Mouse (Mus musculus): Measurements from ENCODE around the gene Plekha5. TPM values are rescaled to one million over a fixed set of nuclear protein-coding genes. Genes with fewer than 3 reads are reported as not detected.

The Plekha5 gene
- polyA plus RNA-seq (2015; fragmentation: Nextera tagmentation; extraction: Ambion mirVana) = 48.4 and 50.1 TPM in 2 replicates

DNA sequence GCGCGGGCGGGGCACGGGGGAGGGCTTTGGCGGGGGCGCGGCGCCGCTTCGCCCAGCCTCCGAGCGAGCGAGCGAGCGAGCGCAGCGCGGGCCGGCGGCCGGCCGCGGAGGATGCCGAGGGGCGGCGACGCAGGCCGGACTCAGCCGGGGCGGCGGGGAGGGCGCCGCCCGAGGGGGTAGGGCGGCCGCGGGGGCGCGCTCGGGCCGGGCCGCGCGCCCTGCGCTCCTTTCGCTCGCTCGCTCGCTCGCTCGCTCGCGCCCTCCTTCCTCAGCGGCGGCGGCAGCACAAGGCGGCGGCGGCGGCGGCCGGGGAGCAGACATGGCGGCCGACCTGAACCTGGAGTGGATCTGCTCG is at the start of gene Plekha5:
Gene Plekha5 (plus strand): TSS at position 209 of the 355 bp plus-strand sequence.
- Histone ChIP-seq H3K4me2 (peak within 1 kb of the TSS; percentile 79), H3K27ac (peak within 1 kb of the TSS; percentile 93), H3K9me3 (replicated peaks) (no peaks in the 10 kb centered on the region), H3K36me3 (peaks cover 6% of the 10 kb centered on the region; the same call in 1 of the 2 replicates), H3K4me3 (replicated peaks) (peak within 1 kb of the TSS; percentile 97), H3K4me1 (peaks cover 18% of the 10 kb centered on the region), H3K9ac (peak within 1 kb of the TSS; percentile 95), H3K27me3 (no peaks in the 10 kb centered on the region)
- 0% methylated on average over 6 of the region's 65 CpGs for WGBS
- peak; percentile 95 for ATAC-seq (replicated peaks; ENCODE audit: low FRiP score)

GRCm38 (mm10) chr6:140375671-140376070 is 48.2 kb upstream of the Plekha5 start:
- no peak overlapping the region for H3K4me2 ChIP-seq
- H3K4me1 ChIP-seq = no peaks in the 10 kb centered on the region
- ATAC-seq (replicated peaks; ENCODE audit: low FRiP score) = no peak
- no peak overlapping the region for H3K9ac ChIP-seq
- H3K9me3 ChIP-seq (replicated peaks) = no peaks in the 10 kb centered on the region
- 58% methylated on average over 4 of the region's 4 CpGs for WGBS
- no peak overlapping the region for H3K4me3 ChIP-seq (replicated peaks)
- no peak overlapping the region for H3K27ac ChIP-seq
- H3K36me3 ChIP-seq = no peaks in the 10 kb centered on the region
- H3K27me3 ChIP-seq = no peaks in the 10 kb centered on the region

GRCm38 (mm10) chr6:140380588-140380987 is 43.3 kb upstream of the Plekha5 start:
- Histone ChIP-seq H3K9me3 (replicated peaks) (no peaks in the 10 kb centered on the region), H3K9ac (no peak overlapping the region), H3K27me3 (no peaks in the 10 kb centered on the region), H3K4me2 (no peak overlapping the region), H3K27ac (no peak overlapping the region), H3K4me1 (no peaks in the 10 kb centered on the region), H3K4me3 (replicated peaks) (no peak overlapping the region), H3K36me3 (no peaks in the 10 kb centered on the region)
- 69% methylated on average over 2 of the region's 2 CpGs for WGBS
- no peak for ATAC-seq (replicated peaks; ENCODE audit: low FRiP score)

- Histone ChIP-seq H3K27me3 (no peaks in the 10 kb centered on the region), H3K9me3 (replicated peaks) (no peaks in the 10 kb centered on the region), H3K9ac (no peak overlapping the region), H3K4me2 (no peak overlapping the region), H3K4me3 (replicated peaks) (no peak overlapping the region), H3K27ac (no peak overlapping the region), H3K36me3 (no peaks in the 10 kb centered on the region), H3K4me1 (no peaks in the 10 kb centered on the region)
- no peak for ATAC-seq (replicated peaks; ENCODE audit: low FRiP score)
- 71% methylated on average over 8 of the region's 8 CpGs for WGBS
These were observed 42.7 kb upstream of the Plekha5 start for GRCm38 (mm10) chr6:140381162-140381561.

GRCm38 (mm10) chr6:140383580-140384400 is 40.1 kb upstream of the Plekha5 start:
- Histone ChIP-seq H3K27me3 (no peaks in the 10 kb centered on the region), H3K9ac (no peak overlapping the region), H3K4me1 (no peaks in the 10 kb centered on the region), H3K4me3 (replicated peaks) (no peak overlapping the region), H3K9me3 (replicated peaks) (no peaks in the 10 kb centered on the region), H3K4me2 (no peak overlapping the region), H3K27ac (no peak overlapping the region), H3K36me3 (no peaks in the 10 kb centered on the region)
- WGBS = 84% methylated on average over 10 of the region's 10 CpGs
- no peak for ATAC-seq (replicated peaks; ENCODE audit: low FRiP score)

DNA sequence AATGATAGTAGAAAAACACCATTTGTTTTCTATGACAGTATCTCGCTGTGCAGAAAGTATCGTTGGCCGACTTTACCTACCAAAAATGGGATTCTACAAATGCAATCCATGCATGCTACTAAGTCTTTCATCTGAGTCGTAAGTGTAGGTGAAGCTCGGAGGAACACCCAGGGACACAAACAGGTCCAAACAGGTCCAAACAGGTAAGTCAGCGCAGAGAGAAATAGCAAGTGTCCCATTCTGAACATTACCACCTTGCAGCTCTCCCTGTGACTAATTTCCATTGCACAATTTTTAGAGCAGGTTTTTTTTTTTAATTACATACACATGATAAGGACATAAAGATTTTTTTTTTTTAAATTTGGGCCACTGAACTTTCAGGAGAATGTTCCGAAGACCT is 27.2 kb upstream of the Plekha5 start:
- Histone ChIP-seq H3K9ac (no peak overlapping the region), H3K27me3 (no peaks in the 10 kb centered on the region), H3K4me2 (no peak overlapping the region), H3K4me1 (no peaks in the 10 kb centered on the region), H3K4me3 (replicated peaks) (no peak overlapping the region), H3K9me3 (replicated peaks) (no peaks in the 10 kb centered on the region), H3K36me3 (no peaks in the 10 kb centered on the region), H3K27ac (no peak overlapping the region)
- no peak for ATAC-seq (replicated peaks; ENCODE audit: low FRiP score)
- WGBS = 92% methylated on average over 7 of the region's 7 CpGs

DNA sequence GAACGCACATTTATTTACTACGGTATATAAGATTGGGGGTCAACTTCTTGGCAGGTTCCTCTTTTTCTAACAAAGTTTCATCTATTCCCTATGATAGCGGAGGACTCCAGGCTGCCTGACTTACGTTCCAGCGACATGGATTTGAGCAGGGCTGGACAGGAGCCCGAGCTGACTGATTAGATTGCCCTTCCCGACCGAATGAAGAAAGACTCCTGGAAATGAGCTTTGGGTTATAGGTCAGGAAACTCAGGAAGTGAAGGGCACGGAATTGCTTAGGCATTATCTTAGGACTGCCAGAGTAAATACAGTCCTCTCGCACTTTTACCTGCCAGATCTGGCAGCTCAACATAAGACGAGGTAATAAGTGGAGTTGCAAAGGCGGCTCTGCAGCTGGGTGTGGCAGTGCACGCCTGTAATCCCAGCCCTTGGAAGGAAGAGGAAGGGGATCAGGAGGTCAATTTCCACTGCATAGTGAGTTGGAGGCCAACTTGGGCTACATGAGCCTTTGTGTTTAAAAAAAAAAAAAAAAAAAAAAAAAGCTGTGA is 21.0 kb upstream of the Plekha5 start:
- no peak overlapping the region for H3K27ac ChIP-seq
- no peak overlapping the region for H3K4me3 ChIP-seq (replicated peaks)
- H3K4me2 ChIP-seq = no peak overlapping the region
- no peaks in the 10 kb centered on the region for H3K9me3 ChIP-seq (replicated peaks)
- no peaks in the 10 kb centered on the region for H3K4me1 ChIP-seq
- ATAC-seq (replicated peaks; ENCODE audit: low FRiP score) = no peak
- 66% methylated on average over 13 of the region's 13 CpGs for WGBS
- no peaks in the 10 kb centered on the region for H3K36me3 ChIP-seq
- no peaks in the 10 kb centered on the region for H3K27me3 ChIP-seq
- H3K9ac ChIP-seq = no peak overlapping the region

DNA sequence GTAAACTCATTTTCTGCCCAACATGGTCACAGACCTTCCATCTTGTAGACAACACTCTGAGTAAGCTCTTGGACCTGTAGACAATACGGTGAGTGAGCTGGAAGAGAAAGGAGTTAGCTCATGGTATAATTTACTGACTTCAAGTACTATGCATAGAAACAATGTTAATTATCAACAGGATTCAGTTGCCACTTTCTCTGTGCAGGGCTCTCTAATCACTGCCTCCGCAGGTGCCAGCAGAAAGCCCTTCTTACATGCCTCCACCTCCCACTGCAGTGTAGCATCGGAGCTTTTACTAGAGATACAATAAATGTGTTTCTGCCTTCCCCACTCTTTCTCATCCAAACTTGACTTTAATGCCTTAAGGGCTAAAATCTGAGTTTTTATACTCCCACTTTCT is 11.9 kb upstream of the Plekha5 start:
- H3K36me3 ChIP-seq = no peaks in the 10 kb centered on the region
- 69% methylated on average over 3 of the region's 3 CpGs for WGBS
- H3K4me3 ChIP-seq (replicated peaks) = no peak overlapping the region
- H3K9me3 ChIP-seq (replicated peaks) = no peaks in the 10 kb centered on the region
- peak; percentile 79; the same call in 1 of the 2 replicates for ATAC-seq (replicated peaks; ENCODE audit: low FRiP score)
- H3K4me2 ChIP-seq = no peak overlapping the region
- H3K27me3 ChIP-seq = no peaks in the 10 kb centered on the region
- H3K27ac ChIP-seq = no peak overlapping the region
- no peaks in the 10 kb centered on the region for H3K4me1 ChIP-seq
- H3K9ac ChIP-seq = no peak overlapping the region

GRCm38 (mm10) chr6:140423041-140423845 is 611 bp upstream of the Plekha5 start:
- peak overlapping the region; percentile 97 for H3K4me3 ChIP-seq (replicated peaks)
- no peaks in the 10 kb centered on the region for H3K27me3 ChIP-seq
- H3K9ac ChIP-seq = peak overlapping the region; percentile 95
- no peaks in the 10 kb centered on the region for H3K9me3 ChIP-seq (replicated peaks)
- H3K36me3 ChIP-seq = 0 out of 2 replicates have a peak, but pooled peaks cover under 1% of the 10 kb centered on the region
- WGBS = 11% methylated on average over 29 of the region's 29 CpGs
- ATAC-seq (replicated peaks; ENCODE audit: low FRiP score) = no peak
- H3K27ac ChIP-seq = peak overlapping the region; percentile 93
- H3K4me2 ChIP-seq = peak overlapping the region; percentile 79
- peaks cover 18% of the 10 kb centered on the region for H3K4me1 ChIP-seq

GRCm38 (mm10) chr6:140424201-140424990 is 542 bp downstream of the Plekha5 start:
- peak; percentile 81 for ATAC-seq (replicated peaks; ENCODE audit: low FRiP score)

DNA sequence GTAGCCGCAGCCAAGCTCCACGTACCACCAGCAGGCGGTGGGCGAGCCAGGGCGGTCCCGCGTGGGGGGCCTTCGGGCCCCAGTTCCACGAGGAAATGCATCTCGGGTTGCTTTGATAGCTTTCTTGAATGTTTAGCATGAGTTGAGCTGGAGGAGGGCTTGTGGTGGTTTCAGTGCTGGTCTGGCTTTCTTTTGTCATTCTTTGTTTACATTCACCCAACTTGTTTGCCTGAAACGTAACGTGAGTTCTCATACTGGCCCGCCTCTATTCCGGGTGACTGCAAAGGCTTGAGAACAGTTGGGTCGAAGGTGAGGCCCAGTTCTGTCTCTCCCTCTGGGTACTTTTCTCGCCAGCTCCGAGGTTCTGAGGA is 1.1 kb downstream of the Plekha5 start:
- 0 out of 2 replicates have a peak, but pooled peaks have one; percentile 1 for ATAC-seq (replicated peaks; ENCODE audit: low FRiP score)
- peak overlapping the region; percentile 93 for H3K27ac ChIP-seq

More at GRCm38 (mm10) chr6:140424201-140424990, 542 bp downstream of the Plekha5 start:
- Histone ChIP-seq H3K9ac (peak overlapping the region; percentile 95), H3K27ac (peak overlapping the region; percentile 93), H3K36me3 (peaks cover 12% of the 10 kb centered on the region; the same call in 1 of the 2 replicates), H3K4me1 (peaks cover 18% of the 10 kb centered on the region), H3K27me3 (no peaks in the 10 kb centered on the region), H3K4me3 (replicated peaks) (peak overlapping the region; percentile 97), H3K9me3 (replicated peaks) (no peaks in the 10 kb centered on the region), H3K4me2 (peak overlapping the region; percentile 79)
- WGBS = under 1% methylated on average over 70 of the region's 72 CpGs

More for the DNA sequence above, 1.1 kb downstream of the Plekha5 start:
- WGBS = 2% methylated on average over 17 of the region's 17 CpGs
- Histone ChIP-seq H3K27me3 (no peaks in the 10 kb centered on the region), H3K36me3 (peaks cover 14% of the 10 kb centered on the region), H3K4me1 (peaks cover 18% of the 10 kb centered on the region), H3K4me2 (peak overlapping the region; percentile 79), H3K9ac (peak overlapping the region; percentile 95), H3K4me3 (replicated peaks) (peak overlapping the region; percentile 97), H3K9me3 (replicated peaks) (no peaks in the 10 kb centered on the region)

Measured in kidney, embryonic 15.5 days (tissue).